Mouse (Mus musculus) adrenal gland, adult 2 months (tissue): Measurements from ENCODE around the gene Xrcc3. TPM values are rescaled to one million over a fixed set of nuclear protein-coding genes. Genes with fewer than 3 reads are reported as not detected.
A peak's percentile ranks its signal among the peaks of the same experiment; 100 is the strongest.

Experiments used
- DNase-seq: peaks from one replicate; pipeline ENCODE4 v3.0.0; 2021
- long read RNA-seq: library from polyadenylated mRNA; stranded (forward); transcript quantifications from one replicate; pipeline ENCODE4 v2.0.0, GENCODE M21; 2021
- polyA plus RNA-seq: library from polyadenylated mRNA; depleted of rRNA; stranded (reverse); fragments of >200 nt; gene quantifications from 2 replicates; pipeline ENCODE4 v1.2.3, GENCODE M21; 2012; rRNA removed
- total RNA-seq, 2 experiments: library from RNA; stranded (reverse); gene quantifications; 2 replicates each; pipeline ENCODE4 v1.2.3; 2021

Gene Xrcc3
- total RNA-seq (10 to 100 TPM in 1 of 2 experiments, 1 to 10 TPM in 1; 8.8 to 17.8 TPM), polyA plus RNA-seq (19.7 and 22.5 TPM in 2 replicates)
- long read RNA-seq, transcript Xrcc3-201 (8 exons, 2,422 nt): major isoform, 15 of 30 reads
- long read RNA-seq, partial matches to known transcripts: 5 of 30 reads
- long read RNA-seq, other reads (novel, unspliced or antisense): 10 of 30 reads

DNA sequence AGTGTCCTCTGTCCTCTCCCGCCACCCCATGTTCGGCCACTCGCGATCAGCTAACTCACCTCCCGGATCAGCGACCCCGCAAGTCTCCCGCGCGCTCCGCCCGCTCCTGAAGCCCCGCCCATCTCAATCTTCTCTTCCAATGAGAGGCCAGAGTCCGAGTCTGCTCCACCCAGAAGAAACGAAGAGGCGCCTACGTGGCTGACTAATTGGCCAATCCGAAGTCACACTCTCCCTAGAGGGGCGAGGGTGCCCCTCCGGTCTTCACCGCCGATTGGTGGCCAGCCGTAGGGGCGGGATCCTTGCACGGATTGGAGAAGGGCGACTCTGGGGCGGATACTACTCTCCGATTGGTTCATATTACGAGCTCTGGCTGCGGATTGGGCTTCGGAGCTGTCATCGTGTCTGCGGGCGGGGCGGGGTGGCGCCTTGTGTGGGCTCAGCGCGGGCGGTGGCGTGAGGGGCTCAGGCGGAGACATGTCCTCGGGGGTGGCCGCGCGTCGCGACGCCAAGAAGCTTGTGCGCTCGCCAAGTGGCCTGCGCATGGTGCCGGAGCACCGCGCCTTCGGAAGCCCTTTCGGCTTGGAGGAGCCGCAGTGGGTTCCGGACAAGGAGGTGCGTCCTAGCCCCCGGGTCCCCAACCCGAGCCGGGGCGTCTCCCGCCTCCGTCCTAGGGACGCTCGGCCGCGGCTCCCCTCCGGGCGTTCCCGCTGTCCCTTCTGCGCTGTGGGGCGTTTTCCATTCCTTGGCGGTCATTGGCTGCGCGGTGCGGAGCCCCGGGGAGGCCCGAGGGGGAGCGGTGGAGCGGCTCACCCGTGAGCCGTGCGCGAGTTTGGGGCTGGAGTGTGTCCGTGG is at the start of gene Xrcc3, which contains the start of gene Zfyve21:
Gene Xrcc3, minus strand, starts transcription at position 108 of the 852 bp plus-strand sequence.
Gene Zfyve21, plus strand, starts transcription at position 405 of the 852 bp plus-strand sequence.
- DNase-seq: peak; percentile 99

DNA sequence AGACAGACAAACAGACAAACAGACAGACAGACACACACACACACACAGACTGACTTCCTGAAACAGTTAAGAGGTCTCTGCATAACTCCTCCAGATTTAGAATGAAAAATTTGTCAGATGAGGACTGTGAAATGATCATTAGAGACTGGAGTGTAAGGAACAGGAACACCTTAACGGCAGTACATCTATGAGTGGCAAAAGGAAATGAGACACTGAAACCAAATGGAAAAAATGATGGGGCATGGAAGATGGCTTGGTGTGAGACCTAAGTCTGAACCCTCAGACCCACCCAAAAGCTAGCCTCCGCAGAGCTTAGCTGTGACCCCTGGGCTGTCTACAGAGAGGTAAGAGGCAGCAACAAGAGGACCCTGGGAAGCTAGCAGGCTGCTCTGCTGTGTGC is 41.8 kb upstream of the Xrcc3 start:
- no peak for DNase-seq

DNA sequence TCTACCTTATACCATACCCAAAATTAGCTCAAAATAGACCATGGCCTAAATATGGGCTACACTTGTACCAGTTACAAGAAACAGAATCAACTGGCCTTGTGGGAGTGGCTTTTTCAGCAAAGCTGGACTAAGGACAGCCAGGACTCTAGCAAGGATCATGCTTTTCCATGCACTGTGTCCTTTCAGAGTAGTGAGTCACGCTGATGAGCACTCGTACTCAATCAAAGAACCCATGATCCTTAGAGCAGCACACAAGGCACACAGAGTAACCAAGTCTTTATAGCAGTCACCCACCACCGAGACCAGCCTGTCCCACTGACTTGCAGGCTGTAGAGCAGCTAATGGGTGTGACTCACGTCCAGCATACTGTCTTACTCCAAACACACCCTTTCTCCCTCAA is 39.9 kb upstream of the Xrcc3 start:
- DNase-seq: peak; percentile 69

DNA sequence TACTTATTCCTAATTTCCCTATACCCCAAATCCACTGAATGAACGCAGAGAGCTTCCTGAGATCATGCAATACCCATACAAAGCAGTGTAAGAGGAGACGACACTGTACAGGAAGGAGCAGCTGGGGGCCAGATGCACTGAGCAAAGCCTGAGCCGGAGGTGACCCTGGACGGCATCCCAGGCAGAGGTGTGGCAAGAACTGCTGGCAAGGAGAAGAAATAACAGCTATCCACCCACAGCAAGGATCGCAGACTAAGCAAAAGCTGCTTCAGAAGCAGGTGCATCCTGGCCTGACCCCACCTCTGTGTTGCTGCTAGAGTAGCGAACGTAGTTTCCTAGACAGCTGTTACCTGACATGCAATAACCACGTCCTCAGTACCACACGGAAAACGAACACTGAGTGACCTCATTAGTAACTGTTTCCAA is 39.4 kb upstream of the Xrcc3 start:
- peak; percentile 85 for DNase-seq

DNA sequence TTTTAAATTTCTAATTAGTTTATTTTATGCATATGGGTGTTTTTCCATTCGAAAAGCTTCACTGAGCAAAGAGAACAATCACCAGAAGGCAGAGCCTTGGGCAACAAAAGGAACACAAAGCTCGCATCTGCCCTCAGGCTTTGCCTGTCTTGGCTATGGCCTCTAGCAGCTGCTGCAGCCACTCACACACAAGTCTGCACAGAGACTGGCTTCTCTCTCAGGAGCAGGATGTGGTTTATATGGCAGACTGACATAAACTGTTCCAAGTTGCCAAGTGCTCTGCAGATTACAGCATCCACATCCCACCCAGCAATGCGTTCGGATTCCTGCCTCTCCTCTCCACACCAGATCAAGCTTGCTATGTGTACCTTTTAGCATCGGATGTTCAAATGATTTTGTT is 38.1 kb upstream of the Xrcc3 start:
- DNase-seq: no peak

DNA sequence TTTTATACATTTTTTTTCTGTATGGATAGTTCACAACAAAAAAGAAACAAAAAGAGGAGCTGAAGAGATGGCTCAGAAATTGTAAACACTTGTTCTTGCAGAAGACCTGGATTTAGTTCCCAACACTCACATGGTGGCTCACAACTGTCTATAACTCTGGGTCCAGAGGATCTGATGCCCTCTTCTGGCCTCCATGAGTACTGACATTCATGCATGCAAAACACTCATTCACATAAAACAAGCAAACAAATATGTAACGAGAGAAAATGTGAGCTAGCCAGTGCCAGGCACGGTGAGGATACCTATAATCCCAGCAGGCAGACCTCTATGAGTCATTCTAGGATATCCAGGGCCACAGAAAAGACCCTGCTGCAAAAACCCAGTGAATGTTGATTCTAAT is 37.6 kb upstream of the Xrcc3 start:
- no peak for DNase-seq

DNA sequence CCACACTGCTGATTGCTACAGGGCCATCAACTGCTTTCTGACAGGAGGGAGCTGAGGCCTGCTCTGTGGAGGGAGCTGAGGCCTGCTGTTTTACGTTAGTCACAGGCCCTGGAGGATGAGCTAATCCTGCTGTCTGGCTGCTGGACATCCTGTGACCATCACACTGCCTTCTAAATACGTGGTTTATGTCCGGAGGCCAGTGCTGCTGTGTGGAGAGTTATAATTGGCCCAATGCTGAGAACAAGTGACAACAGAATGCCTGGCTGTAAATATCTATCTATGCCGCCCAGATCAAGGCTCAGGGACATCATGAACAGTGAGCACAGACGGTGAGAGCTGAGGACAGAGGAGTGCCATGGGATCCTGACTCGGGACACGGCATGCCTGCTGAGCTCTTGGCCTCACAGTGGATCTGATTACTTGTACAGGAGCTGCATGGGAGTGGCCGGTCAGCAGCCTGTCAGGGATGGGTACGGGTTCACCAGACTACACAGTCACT is 34.7 kb upstream of the Xrcc3 start:
- DNase-seq: peak; percentile 31

DNA sequence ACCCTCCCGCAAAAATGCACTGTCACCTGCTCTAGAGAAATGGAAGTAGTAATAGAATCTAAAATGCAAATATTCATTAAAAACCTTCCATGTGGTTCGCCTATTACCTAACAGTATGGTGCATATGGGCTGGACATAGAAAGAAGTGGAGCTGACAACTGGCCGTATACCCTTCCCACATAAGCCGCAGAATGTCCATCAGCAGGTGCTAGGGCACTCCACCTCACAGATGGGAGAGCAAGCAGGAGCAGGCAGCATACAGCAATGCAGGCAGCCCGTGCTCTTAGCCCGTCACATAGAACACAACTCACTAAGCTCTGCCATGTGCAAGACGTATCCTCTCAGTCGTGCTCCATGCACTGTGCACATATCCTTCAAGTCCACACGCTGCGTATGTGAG is 33.1 kb upstream of the Xrcc3 start:
- DNase-seq: no peak

DNA sequence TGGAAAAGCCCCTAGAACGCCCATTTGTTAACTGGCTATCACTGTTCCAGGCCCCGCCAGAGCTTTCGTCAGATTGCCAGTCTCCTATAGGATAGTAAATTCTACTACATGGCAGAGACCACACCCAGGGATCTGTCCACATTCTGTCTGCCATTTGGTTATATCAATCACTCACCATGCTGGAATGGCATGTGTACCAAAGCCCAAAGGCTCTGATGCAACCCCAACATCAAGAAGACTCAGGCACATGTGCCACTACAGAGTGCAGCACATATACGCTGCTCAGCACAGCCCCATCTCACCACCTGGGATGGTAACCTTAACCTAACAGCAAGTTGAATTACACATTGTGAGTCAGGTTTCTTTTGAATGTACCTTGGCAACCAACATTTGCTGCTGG is 32.3 kb upstream of the Xrcc3 start:
- no peak for DNase-seq

DNA sequence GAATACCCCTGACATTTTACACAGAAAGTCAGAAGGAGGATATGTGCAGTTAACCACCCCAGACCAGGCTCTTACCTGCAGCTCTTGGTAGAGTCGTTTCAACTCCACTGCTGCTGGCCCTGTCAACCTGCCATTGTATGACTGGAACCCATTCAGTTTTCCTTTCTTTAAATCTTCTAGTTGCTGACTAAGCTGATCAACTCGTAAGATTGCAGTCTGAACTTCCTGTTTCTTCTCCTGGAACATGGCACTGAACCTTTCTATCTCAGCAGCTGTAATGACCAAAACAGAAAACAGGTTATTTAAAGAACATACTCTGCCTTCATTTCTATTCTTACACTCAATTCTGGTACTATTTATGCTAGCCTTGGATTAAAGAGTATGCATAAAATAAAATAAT is 29.8 kb upstream of the Xrcc3 start:
- no peak for DNase-seq

DNA sequence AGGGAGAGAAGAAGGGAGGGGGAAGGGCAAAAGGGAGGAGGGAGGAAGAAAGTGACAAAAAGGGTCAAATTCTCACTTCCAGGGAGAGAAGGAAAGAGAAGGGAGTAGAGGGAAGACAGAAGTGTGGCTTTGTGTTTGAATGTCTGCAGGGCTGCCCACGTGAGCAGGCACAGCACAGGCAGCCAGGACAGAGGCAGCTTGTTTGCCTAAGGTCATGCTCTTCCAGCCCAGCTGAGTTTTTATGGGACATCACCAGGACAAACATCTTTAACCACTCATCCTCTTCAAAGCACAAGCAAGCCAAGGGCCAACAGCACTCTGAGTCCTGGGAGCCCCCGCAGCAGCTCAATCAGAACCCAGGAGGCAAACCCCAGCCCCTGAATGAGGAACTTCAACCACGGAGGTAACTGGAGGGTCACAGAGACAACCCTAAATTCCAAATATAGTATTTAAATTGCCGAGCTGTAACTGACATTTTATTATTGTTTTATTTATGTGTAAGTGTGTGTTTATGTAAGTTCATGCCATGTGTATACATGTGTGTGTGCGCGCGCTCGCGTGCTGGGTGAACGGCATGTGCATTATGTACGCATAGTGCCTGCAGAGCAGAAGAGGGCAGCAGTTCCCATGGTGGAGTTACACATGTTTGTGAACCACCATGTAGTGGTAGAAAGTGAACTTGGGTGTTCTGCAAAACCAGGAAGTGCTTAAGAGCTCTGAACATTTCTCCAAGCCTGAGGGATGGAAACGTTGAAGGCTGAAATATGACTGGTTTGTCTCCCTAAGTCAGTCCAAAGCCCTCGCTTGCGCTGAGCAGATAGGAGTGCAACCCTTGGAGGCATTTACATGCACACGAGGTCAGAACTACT is 29.1 kb upstream of the Xrcc3 start:
- DNase-seq: no peak

DNA sequence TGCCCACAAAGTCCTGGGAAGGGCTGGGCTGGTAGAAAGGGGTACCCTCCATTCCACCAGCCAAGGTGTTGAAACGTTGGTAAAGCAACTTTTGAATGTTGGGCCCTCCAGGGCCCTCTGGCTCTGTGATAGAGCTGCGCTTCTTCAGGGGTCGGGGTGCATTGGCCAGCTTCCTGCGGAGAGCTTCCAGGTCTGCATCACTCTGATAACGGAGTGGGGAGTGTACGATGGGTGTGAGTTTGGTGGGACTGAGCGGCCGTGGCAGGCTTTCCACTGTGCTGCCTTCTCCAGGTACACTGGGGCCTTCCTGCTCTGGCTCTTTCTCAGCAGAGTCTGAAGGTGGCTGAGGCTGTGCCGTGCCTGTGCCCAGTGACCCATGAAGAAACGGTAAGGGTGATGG is 19.8 kb upstream of the Xrcc3 start:
- no peak for DNase-seq

DNA sequence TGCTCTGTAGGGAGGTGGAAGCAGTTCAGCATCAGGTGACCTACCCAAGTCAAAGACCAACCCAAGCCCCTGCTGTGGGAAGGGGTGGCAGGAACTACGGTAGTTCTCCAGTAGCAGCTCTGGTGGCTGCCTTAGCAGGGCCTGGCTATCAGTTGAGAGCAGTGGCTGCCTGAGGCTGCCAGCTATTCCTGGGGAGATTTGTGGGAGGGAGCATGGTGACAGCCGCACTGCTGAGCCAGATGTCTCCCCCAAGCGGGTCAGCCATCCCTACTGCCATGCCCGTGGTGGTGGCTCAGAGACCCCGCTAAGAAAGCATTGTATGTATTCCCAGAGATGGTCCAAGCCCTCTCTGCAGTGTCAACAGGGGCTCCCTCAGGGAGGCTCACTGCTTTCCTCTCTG is 19.0 kb upstream of the Xrcc3 start:
- DNase-seq: no peak

DNA sequence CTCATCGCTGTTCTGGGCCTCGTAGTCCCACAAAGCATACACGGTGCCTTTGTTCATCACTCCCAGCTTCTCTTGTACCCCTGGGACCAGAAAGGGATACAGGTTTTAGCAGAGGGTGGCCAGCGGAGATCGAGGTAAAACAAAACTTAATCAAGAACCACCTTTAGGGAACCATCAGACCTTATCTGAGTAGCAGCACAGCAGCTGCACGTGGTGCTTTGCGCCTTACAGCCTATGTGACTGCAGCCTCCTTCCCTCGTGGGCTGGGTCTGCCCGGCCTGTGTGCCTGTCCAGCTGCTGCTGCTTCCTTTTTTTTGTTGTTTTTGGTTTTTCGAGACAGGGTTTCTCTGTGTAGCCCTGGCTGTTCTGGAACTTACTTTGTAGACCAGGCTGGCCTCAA is 16.7 kb upstream of the Xrcc3 start:
- DNase-seq: no peak

DNA sequence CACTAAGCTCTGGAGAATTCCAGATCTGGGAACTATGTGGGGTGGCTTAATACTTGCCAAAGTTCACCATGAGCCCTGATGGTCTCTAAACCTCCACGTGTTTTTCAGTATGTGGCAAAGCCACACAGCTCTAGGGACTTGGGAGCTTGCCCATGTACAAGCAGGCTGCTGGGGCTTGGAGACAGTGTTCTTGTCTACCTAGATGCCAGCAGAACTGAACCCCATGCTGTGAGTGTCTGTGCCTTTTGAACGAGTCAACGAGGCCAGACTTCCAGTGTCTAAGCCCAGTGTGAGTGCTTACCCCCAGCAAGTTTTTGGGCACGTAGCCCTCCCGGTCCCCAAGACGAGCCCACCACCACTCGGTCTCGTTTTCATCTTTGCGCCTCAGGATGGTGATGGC is 16.3 kb upstream of the Xrcc3 start:
- no peak for DNase-seq

DNA sequence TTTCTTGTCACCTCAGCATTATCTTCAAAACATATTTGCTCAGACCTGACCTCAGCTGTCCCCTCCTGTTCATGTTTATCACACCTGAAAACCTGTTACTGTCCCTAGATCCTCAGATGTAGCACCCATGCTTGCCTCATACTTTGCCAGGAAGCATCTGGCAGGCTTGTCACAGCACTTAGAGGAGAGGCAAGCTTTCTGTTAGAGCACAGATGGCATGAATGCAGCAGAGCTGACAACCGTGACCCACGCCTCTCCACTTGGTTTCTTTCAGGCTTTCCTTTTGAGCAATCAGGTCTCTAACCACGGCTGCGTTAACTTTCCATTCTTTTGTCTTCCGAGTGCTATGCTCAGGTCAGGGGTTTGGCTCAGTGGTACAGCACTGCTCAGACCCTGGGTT is 15.8 kb upstream of the Xrcc3 start:
- DNase-seq: no peak

DNA sequence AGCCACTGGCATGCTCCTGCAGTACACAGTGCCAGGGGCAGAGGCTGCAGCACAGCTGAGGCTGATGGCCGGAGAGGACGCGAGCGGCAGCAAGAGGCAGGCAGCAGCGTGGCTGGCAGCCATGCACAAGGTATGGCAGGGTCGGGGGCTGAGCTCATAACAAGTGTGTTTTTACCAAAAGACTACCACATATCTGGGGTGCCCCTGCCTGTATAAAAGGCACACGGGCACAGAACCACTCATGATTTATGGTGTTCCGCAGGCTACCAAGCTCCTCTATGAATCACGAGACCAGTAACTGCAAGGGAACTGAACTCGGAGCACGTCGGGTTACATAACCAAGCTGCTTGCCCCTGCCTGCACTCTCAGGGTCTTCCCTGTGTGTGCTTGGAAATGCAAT is 13.9 kb upstream of the Xrcc3 start:
- no peak for DNase-seq

DNA sequence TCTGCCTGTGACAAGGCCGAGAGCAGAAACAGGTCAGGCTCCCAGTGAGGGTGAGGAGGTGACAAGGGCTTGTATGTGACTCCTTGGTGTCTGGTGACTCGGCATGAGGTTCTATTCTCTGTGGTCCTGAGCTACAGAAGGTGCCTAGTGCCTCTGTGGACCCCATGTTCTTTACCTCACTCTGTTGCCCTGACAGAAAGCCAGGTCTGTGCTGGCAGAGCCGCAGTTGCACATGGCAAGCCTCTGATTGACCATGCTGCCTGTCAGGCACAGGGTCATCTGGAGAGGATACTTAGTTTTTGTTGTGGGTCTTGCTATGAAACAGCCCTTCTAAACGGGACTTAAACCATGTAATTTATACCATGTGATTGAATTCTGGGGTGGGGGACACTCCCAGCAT is 8.3 kb upstream of the Xrcc3 start:
- no peak for DNase-seq

DNA sequence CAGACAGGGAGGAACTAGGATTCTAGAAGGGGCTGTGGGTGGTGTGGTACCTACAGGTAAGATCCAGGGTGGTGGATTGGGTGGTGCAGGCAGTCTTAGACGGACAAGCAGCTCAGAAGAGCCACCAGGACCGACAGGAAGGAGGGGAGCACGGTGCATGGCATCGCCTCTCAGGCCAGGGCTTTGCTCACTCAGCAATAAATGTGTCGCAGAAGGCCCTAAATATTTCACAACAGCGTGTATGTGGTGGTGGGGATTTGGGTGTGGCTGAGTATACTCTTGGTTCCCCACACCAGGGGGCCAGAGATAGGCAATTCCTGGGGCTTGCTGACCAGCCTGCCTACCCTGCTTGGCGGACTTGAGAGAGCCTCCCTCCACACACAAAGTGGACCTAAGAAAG is 7.0 kb upstream of the Xrcc3 start:
- no peak for DNase-seq

DNA sequence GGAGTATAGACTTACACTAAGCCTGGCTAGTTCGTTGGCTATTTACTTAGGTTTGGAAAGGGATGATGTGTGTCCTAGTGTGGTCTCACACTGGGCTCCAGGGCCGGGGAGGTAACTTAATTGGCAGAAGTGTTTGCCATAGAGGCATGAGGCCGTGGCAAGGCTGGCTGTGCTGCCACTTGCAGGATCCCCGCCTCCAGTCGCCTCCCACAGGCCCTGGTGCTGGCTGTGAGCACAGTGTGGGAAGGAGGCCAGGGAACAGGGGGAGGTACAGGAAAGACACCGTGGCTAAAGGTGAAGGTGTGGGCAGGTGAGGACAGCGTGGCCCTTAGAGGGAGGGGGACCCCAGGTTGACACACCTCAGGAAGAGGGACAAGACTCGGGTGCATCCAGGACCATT is 6.3 kb upstream of the Xrcc3 start:
- DNase-seq: peak; percentile 64

DNA sequence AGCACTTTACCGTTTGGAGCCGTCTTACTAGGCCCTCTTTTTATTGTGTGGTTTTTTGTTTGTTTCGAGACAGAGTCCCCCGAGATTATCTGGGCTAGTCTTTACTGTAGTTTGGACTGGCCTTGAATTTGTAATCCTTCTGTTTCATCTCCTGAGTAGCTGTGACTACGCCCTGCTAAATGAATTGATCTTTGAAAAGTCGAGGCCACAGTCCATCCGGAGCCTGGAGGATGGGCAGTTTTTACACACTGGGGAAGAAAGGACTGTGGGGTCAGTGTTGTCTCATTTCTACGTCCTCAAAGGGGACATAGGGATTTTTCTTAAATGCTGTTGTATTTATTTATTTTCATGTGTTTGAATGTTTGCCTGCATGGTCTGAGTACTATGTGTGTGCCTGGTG is 4.3 kb upstream of the Xrcc3 start:
- peak; percentile 65 for DNase-seq

DNA sequence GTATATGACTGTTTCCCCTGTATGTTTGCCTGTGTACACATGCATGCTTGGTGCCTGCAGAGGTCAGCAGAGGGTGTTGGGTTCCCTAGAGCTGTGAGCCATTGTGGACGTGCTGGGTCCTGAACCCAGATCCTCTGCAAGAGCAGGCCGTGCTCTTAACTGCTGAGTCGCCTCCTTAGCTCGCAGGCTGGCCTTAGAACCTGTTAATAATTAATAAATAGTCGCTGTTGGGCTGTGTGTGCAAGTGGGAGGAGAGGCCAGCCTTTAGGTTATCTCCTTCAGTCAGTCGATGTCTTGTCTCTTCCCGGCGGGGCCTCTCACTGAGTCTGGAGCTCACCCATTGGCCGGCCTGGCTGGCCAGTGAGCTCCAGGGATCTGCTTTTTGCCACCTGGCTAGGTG is 3.3 kb upstream of the Xrcc3 start:
- no peak for DNase-seq

DNA sequence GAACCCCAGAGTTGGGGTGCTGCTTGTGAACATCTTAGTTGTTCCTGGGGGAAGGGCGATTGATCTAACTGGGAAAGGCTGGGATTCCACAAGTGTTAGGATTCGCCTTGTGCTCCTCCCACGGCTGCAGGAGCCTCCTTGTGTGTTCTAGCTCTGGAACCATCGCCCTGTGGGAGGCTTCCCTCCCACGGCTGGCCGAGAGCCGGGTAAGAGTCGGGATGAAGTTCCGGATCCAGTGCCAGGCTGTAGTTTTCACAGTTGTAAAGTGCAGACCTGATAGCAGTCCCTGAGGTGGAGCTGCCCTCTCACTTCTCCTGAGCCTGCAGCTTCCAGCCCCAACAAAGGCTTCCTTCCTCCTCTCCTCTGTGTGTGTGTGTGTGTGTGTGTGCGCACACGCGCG is 2.9 kb upstream of the Xrcc3 start:
- peak; percentile 66 for DNase-seq
